Mouse (Mus musculus) thymus, adult 2 months (tissue): ENCODE measurements at regions not wholly inside any gene's neighbourhood (a gene's known extent, or its start where the extent isn't known, plus 50 kb on each side); places are given as distances from the start of the nearest gene placed in this dataset.

Experiments
- CTCF ChIP-seq: fragments of 200-500 bp; IDR thresholded peaks from 2 replicates; pipeline ENCODE4 v1.5.1; 2012; ENCODE audit warnings: mild to moderate bottlenecking, control low read depth, low read length, moderate library complexity, borderline replicate concordance; ENCODE audit not compliant: control insufficient read depth, poor library complexity, insufficient read depth; ENCODE audit errors: extremely low read depth
- POLR2A ChIP-seq: fragments of 200-500 bp; IDR thresholded peaks from 2 replicates; pipeline ENCODE4 v1.6.1; 2012; ENCODE audit warnings: mild to moderate bottlenecking, low read length, control low read depth, moderate library complexity; ENCODE audit not compliant: control insufficient read depth, poor library complexity, insufficient read depth; ENCODE audit errors: extremely low read depth

GRCm38 (mm10) chr8:26808771-26809170 is 168.4 kb upstream of the Zfp703 start:
- TF ChIP-seq CTCF, result no peak
- no peak for TF ChIP-seq POLR2A
